Mouse (Mus musculus): ENCODE data around the gene Dock9. TPM values are rescaled to one million over a fixed set of nuclear protein-coding genes. Genes with fewer than 3 reads are reported as not detected.
"Not testable (repeated sequence)": the region's sequence is repeated elsewhere in the genome, so short reads cannot be mapped to it uniquely, and the experiment has no call there.

The Dock9 gene
- total RNA-seq, 2 experiments from 2014 or later, result 4.4 to 6.6 TPM

GRCm38 (mm10) chr14:121647693-121648092 is 149.9 kb downstream of the Dock9 start:
- no peak for ATAC-seq (replicated peaks; ENCODE audit: low FRiP score, low TSS enrichment, poor library complexity, severe bottlenecking)

- ATAC-seq (replicated peaks; ENCODE audit: low FRiP score, low TSS enrichment, poor library complexity, severe bottlenecking), result no peak
Measured at GRCm38 (mm10) chr14:121646617-121647016, 151.0 kb downstream of the Dock9 start.

- ATAC-seq (replicated peaks; ENCODE audit: low FRiP score, low TSS enrichment, poor library complexity, severe bottlenecking), result no peak
Measured at GRCm38 (mm10) chr14:121644302-121644701, 153.3 kb downstream of the Dock9 start.

GRCm38 (mm10) chr14:121641271-121641670 is 156.4 kb downstream of the Dock9 start:
- ATAC-seq (replicated peaks; ENCODE audit: low FRiP score, low TSS enrichment, poor library complexity, severe bottlenecking), result no peak

GRCm38 (mm10) chr14:121636935-121637510 is 160.6 kb downstream of the Dock9 start:
- ATAC-seq (replicated peaks; ENCODE audit: low FRiP score, low TSS enrichment, poor library complexity, severe bottlenecking), result no peak

GRCm38 (mm10) chr14:121634736-121635430 is 162.8 kb downstream of the Dock9 start:
- ATAC-seq (replicated peaks; ENCODE audit: low FRiP score, low TSS enrichment, poor library complexity, severe bottlenecking), result no peak

- no peak for ATAC-seq (replicated peaks; ENCODE audit: low FRiP score, low TSS enrichment, poor library complexity, severe bottlenecking)
Measured at GRCm38 (mm10) chr14:121634093-121634735, 163.4 kb downstream of the Dock9 start.

- no peak for ATAC-seq (replicated peaks; ENCODE audit: low FRiP score, low TSS enrichment, poor library complexity, severe bottlenecking)
Measured at GRCm38 (mm10) chr14:121631934-121632333, 165.7 kb downstream of the Dock9 start.

GRCm38 (mm10) chr14:121626741-121627140 is 170.9 kb downstream of the Dock9 start:
- ATAC-seq (replicated peaks; ENCODE audit: low FRiP score, low TSS enrichment, poor library complexity, severe bottlenecking), result no peak

GRCm38 (mm10) chr14:121623996-121624542 is 173.6 kb downstream of the Dock9 start:
- ATAC-seq (replicated peaks; ENCODE audit: low FRiP score, low TSS enrichment, poor library complexity, severe bottlenecking), result not testable (repeated sequence)

- ATAC-seq (replicated peaks; ENCODE audit: low FRiP score, low TSS enrichment, poor library complexity, severe bottlenecking), result no peak
Measured at GRCm38 (mm10) chr14:121621806-121622205, 175.8 kb downstream of the Dock9 start.

- no peak for ATAC-seq (replicated peaks; ENCODE audit: low FRiP score, low TSS enrichment, poor library complexity, severe bottlenecking)
Measured at GRCm38 (mm10) chr14:121620567-121620966, 177.1 kb downstream of the Dock9 start.

GRCm38 (mm10) chr14:121620157-121620556 is 177.5 kb downstream of the Dock9 start:
- no peak for ATAC-seq (replicated peaks; ENCODE audit: low FRiP score, low TSS enrichment, poor library complexity, severe bottlenecking)

GRCm38 (mm10) chr14:121617645-121618390 is 179.8 kb downstream of the Dock9 start:
- no peak for ATAC-seq (replicated peaks; ENCODE audit: low FRiP score, low TSS enrichment, poor library complexity, severe bottlenecking)

GRCm38 (mm10) chr14:121615431-121615830 is 182.2 kb downstream of the Dock9 start:
- ATAC-seq (replicated peaks; ENCODE audit: low FRiP score, low TSS enrichment, poor library complexity, severe bottlenecking), result no peak

- no peak for ATAC-seq (replicated peaks; ENCODE audit: low FRiP score, low TSS enrichment, poor library complexity, severe bottlenecking)
Measured at GRCm38 (mm10) chr14:121614461-121615170, 183.0 kb downstream of the Dock9 start.

- no peak for ATAC-seq (replicated peaks; ENCODE audit: low FRiP score, low TSS enrichment, poor library complexity, severe bottlenecking)
Measured at GRCm38 (mm10) chr14:121613490-121613889, 184.1 kb downstream of the Dock9 start.

- ATAC-seq (replicated peaks; ENCODE audit: low FRiP score, low TSS enrichment, poor library complexity, severe bottlenecking), result no peak
Measured at GRCm38 (mm10) chr14:121612926-121613325, 184.7 kb downstream of the Dock9 start.

- no peak for ATAC-seq (replicated peaks; ENCODE audit: low FRiP score, low TSS enrichment, poor library complexity, severe bottlenecking)
Measured at GRCm38 (mm10) chr14:121611533-121611932, 186.1 kb downstream of the Dock9 start.

Data from megakaryocyte-erythroid progenitor cell, adult 5-6 weeks (primary cell).